Mouse (Mus musculus) heart, adult 18-20 months (tissue): ENCODE data around the gene Slc7a11. TPM values are rescaled to one million over a fixed set of nuclear protein-coding genes. Genes with fewer than 3 reads are reported as not detected.

Experiments used
- DNase-seq, 2 experiments: peaks; one replicate each; pipeline ENCODE4 v3.0.0; 2021 to 2022; ENCODE audit warnings: mixed read lengths in 1 of 2
- total RNA-seq, 2 experiments: library from RNA; stranded (reverse); gene quantifications; 2 replicates each; pipeline ENCODE4 v1.2.3; 2021

The Slc7a11 gene
- total RNA-seq, 2 experiments from 2014 or later: 0.26 TPM; not detected in 1

DNA sequence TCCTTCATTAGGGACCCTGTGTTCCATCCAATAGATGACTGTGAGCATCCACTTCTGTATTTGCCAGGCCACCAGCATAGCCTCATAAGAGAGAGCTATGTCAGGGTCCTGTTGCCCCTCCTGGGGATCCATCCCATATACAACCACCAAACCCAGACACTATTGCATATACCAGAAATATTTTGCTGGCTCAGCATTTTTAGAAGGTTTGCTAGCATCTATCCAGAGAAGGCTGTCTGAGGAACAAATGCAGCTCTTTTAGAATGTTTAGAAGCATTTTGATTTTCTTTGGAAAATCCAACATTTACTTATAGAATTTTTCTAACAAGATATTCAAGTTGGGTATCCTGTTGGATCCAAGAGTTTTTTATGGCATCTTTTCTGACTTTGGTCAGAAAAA lies 299.3 kb downstream of the Slc7a11 start:
- no peak for DNase-seq

DNA sequence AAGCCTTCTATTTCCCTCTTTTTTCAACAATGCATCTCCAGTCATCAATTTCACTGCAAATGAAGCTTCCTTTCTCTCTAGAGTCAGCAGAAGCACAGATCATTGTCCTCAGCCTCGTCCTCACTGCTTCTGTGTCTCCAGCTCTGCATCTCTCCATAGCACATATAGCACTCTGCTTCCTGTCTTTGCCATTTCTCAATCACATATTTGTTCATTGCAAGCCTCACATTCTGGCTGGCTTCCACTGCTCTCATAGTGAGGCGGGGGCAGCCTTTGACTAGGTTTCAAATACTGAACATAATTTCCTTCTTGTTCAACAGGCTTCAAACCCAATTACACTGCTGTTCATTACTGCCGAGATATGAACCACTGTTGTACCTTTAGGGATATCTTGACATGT lies 305.1 kb downstream of the Slc7a11 start:
- no peak for DNase-seq

DNA sequence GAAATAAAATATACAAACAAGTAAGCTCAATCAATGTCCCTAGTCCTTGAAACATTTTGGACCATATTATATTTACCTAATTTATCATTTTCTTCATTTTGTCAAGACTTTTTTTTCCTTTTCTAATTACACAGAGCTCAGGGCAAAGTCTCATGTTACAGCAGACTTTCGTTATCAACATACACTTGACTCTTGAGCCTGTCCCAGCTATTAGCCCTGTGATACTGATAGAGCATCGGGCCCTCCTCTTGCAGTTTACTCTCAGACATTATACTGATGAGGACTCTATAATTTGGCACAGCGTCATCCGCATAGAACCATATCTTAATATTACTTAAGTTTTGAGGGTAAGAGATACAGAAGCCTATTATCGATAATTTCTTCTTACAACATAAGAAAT lies 311.2 kb downstream of the Slc7a11 start:
- DNase-seq: no peak

DNA sequence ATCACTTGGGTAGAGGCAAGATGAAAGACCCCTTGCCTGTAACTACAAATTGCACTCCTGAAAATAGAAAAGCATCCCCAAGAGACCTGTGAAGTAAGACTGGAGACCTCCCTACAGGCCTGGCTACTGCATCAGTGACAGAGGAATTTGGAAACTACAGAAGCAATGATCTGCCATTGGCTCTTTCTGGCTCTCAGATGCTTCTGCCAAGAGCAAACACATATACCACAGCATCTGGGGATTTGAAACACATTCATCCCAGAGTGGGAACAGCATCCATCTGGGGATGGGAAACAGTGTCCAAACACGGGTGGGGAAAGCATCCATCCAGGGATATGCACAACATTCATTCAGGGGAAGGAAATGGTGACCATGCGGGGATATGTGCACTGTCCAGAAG lies 313.1 kb downstream of the Slc7a11 start:
- DNase-seq: no peak

DNA sequence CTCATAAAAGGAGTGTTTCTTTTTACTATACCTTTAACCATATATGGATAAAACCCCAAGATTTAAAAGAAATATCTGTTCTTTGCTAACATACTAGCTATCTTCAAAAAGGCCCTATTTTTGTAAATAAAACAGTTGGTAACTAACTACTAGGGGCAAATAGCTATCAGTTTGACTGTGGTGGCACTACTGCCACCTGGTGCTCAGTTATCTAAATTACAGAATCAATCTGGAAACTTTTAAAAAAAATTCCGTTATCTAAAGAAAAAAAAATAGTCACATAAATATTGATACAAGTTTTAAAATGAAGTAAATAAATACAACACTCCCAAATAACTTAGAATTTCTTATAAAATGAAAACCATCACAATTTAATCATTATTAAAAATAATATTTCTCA lies 322.4 kb downstream of the Slc7a11 start:
- no peak for DNase-seq

DNA sequence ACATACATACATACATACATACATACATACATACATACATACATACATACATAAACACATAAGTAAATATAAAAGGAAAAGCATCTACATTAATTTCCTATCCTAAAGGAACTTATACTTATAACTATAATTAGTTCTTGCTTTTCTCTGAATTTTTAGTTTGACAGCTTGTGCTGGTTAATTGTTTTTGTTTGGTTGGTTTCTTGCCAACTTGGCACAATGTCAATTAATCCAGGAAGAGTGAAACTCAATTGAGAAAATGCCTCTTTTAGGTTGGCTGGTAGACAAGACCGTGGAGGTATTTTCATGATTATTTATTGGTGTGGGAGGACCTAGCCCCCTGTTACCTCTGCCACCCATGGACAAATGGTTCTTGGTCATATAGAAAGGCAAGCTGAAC lies 327.1 kb downstream of the Slc7a11 start:
- DNase-seq: no peak

DNA sequence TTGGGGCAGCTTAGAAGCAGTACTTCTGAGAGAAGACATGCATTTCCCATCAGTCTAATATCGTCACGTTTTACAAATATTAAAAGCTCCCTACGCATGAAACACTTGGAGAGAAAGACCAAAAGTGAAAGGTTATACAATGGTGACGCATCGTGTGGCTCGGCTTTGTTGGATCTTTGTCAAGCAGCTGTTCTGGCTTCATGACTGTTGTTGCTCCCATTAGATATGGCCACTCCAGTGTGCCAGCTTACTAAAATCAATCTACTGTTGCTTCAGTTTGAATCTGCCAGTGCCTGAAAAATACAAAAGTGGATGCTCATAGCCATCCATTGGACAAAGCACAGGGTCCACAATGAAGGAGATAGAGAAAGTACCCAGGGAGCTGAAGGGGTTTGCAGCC lies 337.9 kb downstream of the Slc7a11 start:
- peak; percentile 53 to 59 for DNase-seq

DNA sequence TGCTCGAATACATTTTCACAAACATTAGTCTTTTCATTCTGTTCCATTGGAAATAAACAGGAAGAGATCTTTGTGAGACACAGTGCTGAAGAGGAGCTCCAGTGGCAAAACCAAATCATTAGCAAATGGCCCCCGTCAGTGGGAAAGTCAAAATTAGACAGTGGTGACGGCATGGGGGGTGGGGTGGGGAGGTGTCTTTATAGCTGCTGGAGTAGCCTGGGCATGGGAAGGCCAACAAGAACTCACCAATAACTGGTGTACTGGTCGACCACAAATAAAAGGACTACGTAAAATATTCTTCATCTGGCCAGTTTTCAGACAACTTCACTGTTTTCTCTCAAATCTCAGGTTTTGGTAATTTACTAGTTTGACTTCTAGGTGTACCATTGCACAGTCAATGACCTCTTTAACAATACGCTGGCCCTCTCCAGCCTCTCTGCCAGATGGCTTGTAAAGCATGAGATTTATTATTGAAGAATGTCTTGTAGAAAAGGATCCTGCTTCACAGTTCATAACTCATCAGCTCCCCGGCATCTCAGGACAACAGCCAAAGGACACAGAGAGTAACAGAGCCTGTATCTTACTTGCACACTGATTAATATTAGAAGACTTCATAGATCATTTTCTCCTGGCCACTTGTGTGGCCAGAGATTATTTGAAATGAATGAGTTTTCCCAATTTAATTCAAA lies 348.9 kb downstream of the Slc7a11 start:
- no peak for DNase-seq

DNA sequence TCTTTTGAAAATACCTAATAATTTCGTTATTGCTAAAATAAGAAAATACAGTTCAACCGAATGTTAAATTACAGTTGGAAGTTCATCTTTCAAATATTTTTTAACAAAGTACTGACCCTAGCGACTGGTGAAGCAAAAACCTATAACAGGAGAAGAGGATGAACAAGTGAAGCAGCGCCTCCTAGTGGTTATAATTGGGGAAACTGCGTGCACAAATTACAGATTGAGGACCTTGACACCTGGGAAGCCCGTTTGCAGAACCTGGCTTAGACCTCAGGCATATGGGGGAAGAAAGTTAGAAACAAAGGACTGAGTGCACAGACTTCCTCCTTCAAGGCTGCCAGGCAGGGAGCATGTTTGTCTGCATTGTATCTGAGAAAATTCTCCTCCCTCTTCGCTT lies 366.4 kb downstream of the Slc7a11 start:
- peak; percentile 24 to 81 for DNase-seq

DNA sequence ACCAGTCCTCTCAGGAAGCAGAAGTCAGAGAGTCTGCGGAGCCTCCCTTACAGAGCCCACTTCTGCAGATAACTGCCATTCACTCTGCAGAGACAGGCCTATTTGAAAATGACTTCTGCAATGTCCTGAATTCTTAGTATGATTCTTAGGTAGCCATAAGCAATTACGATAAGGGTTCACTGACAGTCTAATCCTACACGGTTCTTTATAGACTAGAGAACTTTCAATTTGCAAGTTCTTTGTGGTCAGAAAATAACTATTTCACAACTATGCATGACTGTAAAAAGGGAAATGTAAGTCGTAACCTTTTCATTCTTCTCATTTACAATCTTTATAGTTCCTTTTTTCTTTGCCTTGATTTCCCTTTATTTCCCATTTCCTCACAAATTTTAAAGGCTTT lies 380.0 kb downstream of the Slc7a11 start:
- no peak for DNase-seq

DNA sequence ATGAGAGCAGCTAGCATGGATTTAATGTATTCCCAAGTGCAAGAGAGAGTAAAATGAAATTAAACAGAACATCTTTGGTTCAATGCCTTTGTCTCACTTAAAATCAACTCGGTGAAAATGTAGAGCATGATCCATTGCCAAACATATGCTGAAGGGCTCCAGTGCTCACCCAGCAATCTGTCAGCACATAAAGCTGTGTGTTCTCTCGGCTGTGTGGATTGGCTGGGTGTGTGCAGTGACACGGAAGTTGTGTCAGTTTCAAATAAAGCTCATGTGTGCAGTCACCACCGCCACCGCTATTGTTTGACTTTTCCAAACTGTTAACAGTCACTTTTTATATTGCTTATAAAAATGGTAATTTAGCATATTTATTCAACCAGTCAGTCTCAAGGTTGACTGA lies 398.7 kb downstream of the Slc7a11 start:
- DNase-seq: no peak

DNA sequence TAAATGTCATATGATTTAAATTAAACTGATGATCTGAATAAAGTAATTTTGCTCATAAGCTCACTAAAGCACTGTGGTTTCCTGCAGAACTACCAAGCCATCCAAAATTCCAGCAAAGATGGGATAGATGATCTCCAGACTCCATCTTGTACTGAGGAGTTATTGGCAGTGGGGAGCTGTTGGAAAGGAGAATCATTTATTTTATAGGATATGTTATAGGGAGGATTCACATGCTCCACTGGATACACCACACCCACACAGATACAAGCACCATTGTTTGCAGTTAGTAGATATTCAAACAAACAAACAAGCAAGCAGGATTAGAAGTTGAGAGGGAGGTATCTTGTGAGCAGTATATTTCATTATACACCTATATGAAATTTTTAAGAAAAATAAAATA lies 399.3 kb downstream of the Slc7a11 start:
- DNase-seq: no peak

DNA sequence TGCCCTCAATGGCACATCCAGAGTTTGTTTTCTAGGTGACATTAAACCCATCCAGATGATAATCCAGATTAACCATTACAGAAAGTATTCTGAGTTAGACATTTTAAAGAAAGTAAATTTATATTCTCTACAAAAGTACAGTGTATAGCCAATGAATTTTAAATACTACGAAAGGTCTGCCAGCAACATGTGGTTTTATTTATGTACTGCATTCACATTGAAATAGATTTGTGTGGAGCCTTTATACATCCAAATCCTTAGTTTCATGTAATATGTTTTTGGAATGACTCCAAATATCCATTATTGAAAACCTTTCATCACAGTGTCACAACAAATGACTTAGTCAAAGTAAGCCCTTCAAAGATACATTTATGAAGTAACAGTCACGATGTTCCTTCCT lies 402.3 kb downstream of the Slc7a11 start:
- DNase-seq: no peak

DNA sequence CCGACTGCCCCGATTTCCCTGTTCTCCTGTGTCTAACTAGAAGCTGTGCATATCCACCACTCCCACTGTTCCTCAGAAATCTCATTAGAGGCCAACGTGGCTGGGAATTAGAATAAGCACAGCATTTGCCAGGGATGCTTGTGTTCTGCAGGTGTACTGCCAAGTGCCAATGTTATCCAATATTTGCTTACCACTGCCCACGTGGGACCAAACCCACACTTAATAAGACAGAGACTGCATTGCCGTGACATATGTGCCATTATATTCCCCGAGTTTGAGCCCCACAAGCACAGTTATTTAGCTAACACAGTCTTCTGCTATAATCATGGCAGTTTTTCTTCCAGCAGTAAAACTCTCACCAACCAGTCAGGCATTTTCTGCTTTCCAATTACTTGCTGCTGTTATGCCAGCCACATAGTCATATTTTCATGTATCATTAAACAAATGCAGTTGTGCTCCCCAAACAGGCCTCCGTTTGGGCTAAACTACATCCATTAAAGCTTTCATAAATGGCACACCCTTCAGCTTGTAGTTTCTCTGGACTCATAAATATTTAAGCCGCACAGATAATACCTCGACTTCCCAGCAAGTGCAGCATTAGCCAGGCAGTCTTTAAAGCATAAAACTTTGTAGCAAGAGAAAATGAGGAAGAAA lies 407.4 kb downstream of the Slc7a11 start:
- DNase-seq: no peak

DNA sequence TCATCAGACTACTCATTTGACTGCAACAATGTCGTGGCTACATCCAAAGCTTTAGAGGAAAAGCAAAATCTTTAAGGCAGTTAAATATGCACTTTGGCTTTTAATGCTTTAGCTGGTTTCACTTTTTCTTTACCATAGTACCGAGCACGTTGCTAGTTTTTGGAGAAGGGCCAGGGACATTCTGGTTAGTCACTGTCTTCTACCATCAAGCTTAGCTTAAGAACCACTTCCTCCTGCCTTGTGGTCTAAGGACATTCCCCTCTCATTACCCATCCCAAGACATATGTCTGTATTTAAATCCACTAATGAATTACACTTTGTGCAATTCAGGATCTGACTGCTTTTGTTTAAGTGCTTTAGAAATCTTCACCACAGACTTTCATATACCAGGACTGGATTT lies 410.1 kb downstream of the Slc7a11 start:
- no peak for DNase-seq

DNA sequence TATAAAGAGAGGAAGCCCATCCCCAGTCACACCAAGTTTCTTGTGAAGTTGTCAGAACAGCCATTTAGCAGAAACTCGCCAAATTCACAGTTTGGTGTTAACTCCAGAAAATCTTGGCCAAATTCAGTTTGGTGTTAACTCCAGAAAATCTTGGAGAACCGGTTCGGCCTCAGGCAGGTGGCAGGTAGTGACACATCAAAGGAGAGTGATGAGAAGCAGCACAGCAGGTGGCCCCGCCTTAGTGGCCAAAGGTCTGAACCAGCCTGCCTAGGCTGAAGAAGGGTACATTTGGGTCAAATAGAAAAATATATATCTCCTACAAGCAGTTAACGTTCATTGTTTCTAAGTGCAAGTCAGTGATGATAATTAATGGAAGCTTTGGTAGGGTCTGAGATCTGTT lies 417.4 kb downstream of the Slc7a11 start:
- no peak for DNase-seq

DNA sequence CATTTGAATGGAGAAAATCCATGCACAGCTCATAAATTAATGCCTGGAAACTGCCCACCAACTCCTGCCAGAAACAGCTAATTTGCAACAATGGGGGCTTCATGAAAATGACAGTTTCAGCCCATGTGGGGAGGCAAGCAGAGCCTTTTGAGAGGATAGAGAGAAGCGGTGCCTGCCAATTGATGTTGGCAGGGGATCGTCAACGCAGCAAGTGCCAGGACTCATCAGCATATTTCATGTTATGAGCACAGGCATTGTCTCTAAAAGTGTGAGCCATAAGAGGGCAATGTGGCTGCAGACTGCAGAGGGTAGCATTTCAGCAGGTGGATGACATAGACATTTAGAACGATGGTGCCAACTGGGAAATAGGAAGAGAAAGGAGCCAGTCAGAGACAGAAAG lies 429.0 kb downstream of the Slc7a11 start:
- DNase-seq: no peak

DNA sequence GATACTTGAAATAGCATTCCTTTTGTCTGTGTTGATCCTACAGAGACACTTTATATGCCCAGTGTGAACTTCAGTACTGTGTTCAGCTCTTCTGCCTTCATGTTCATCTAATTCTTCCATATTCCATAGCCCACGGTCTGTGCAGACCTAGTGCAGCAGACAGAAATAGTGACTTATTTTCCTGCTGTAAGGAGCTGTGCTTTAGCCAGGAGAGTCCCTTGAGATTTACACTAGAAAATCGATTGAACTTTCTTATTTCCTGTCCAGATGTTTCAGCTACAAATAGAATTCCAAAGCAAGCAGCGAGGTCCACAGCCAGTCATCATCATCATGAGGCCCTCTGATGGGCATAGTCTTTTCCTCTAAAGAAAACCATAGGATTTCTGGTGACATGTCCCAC lies 431.4 kb downstream of the Slc7a11 start:
- peak; percentile 36 to 38 for DNase-seq

DNA sequence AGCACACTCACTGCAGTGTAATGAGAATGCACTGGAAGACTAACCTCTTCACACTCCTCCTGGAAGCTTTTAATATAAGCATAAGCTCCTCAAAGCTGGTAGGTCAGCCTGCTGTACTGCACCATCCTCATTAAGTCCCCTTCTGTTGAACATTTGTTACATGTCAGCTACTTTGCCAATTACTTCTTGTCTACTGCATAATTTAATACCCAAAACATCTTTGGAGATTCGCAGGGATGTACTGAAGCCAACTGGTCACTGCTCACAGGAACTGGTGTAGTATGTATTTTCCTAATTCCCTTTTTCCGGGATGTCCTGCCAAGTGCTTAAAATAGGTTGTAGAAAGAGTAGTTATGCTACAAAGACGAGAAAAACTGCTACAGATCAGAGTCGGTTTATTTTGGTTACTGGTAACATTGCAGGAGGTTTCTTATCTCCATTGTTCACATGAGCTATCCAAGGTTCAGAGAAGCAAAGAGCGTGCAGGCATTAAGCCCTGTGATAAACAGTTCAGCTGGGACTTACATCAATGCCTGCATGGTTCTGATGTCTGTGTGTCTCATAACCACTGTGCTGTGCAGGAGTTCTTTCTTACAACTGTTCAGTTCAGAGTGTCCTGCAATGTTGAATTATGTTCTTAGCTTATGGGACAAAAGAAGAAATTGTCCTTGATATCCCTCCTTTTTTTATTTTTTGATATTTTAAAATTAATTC lies 439.3 kb downstream of the Slc7a11 start:
- peak; percentile 11 to 20 for DNase-seq

DNA sequence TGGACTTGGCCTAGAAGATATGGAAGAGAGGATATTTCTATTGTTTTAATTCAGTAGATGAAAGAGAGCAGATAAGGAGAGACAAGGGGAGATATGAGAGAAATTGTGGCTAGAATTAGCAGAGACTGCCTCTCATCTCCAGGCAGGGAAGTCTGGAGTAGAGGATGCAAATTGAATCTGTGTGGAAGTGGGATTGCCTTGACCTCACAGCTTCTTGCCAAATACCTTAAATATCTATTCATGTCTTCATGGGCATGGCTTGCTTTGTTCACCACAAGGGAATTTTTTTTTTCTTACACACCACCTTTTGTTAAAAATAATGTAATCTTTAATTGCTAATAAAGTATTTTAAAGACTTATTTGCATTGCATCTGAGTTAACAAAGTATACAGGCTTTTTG lies 441.3 kb downstream of the Slc7a11 start:
- no peak for DNase-seq

DNA sequence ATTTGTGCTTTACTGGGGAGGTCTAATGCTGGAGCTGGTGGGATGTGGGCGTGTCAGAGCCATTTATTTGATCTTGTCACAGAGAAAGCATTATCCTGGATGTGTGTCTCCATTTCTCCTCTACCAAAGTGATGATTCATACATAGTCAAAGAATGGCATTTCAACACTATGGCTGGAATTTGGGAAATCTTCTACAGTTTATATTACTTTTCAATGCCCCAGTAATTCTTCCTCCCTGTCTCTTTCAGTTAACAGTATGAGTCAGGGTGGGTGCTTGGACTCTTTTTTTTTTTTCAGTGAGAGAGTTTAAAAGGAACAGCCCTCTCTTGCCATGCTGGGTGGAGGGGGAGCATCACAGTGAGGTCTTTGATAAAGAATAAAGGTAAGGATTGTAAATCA lies 441.8 kb downstream of the Slc7a11 start:
- no peak for DNase-seq

DNA sequence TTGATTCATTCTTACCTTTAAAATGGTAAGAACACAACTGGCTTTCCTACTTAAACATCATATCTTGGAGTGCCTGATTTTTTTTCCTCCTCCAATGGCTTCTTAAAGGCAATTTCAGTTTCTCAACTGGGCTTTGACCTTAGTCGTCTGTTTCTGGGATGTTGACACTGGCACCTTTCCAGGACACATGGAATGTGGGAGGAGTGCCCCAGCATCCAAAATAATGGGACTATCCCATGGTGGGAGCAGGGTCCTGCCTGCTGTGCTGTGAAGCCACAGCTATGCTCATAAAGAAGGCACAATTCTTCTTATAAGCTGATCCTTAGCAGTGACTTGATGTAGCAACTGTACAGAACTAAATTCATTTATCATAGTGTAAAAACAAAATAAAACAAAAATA lies 450.5 kb downstream of the Slc7a11 start:
- peak in 1 of 2 experiments; percentile 5 for DNase-seq

DNA sequence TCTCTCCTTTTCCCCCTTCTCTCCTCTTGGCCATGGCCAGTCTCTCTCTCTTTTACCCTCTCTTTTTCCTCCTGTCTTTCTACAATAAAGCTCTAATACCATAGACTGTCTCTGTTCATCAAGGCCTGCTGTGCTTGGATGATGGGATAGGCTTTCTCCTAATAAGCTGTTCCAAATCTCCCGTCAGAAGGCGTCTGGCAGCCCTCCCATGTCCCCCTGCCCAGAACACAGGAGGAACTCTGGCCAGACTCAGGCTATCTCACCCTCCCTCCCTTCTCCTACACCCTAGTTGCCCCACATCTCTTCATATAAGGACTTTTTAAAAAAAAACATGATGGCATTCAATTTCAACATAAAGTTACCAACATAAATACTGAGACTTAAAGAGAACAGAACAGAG lies 456.2 kb downstream of the Slc7a11 start:
- DNase-seq: no peak

DNA sequence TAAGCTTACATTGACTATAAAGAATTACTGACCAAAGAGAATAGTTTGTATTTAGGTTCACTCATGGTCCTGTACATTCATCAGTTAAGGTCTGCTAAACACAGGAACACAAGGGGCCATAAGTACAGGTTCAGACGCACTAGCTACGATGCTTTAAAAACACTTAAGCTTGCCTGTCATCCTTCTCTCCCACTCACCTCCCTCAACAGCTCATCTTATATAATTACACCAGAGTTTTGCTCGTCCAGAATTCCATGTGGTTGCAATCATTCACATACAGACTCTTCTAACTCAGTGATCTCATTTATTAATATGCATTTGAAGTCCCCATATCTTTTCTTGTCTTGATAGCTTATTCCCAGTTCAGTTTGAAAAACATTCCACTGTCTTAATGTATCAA lies 458.6 kb downstream of the Slc7a11 start:
- no peak for DNase-seq
